Mouse (Mus musculus) midbrain, postnatal 0 days (tissue): ENCODE data around the gene Alg14. TPM values are rescaled to one million over a fixed set of nuclear protein-coding genes. Genes with fewer than 3 reads are reported as not detected.

Experiments used
- ATAC-seq: fragments of 200-750 bp; cut with Nextera tagmentation; 2 replicates; pipeline ENCODE4 v1.8.0; 2017; ENCODE audit warnings: moderate number of reproducible peaks, mild to moderate bottlenecking, moderate TSS enrichment, moderate library complexity; ENCODE audit not compliant: low FRiP score
- DNase-seq: peaks from one replicate; pipeline ENCODE4 v3.0.0-alpha.2; 2015; ENCODE audit warnings: low spot score
- H3K27ac ChIP-seq: fragments of 300-500 bp; sonication (generic); 2 replicates; pipeline ENCODE4 v1.5.1; 2014; ENCODE audit warnings: low read depth, mild to moderate bottlenecking, low read length, mixed read lengths
- H3K27me3 ChIP-seq: fragments of 300-500 bp; sonication (generic); 2 replicates; pipeline ENCODE4 v1.6.1; 2014; ENCODE audit warnings: low read length, control low read depth, mixed read lengths; ENCODE audit not compliant: insufficient read depth
- H3K36me3 ChIP-seq: fragments of 300-500 bp; sonication (generic); 2 replicates; pipeline ENCODE4 v1.6.1; 2014; ENCODE audit warnings: low read length, control low read depth, mixed read lengths; ENCODE audit not compliant: insufficient read depth
- H3K4me1 ChIP-seq: fragments of 300-500 bp; sonication (generic); 2 replicates; pipeline ENCODE4 v1.6.1; 2014; ENCODE audit warnings: mild to moderate bottlenecking, control low read depth, antibody characterized with exemption, low read length, mixed read lengths; ENCODE audit not compliant: insufficient read depth
- H3K4me2 ChIP-seq: fragments of 300-500 bp; sonication (generic); 2 replicates; pipeline ENCODE4 v1.6.1; 2014; ENCODE audit warnings: low read depth, mild to moderate bottlenecking, low read length, mixed read lengths; ENCODE audit not compliant: poor library complexity, severe bottlenecking
- H3K4me3 ChIP-seq: fragments of 300-500 bp; sonication (generic); 2 replicates; pipeline ENCODE4 v1.5.1; 2014; ENCODE audit warnings: low read depth, mild to moderate bottlenecking, low read length, moderate library complexity
- H3K9ac ChIP-seq: fragments of 300-500 bp; sonication (generic); replicated peaks from 2 replicates; pipeline ENCODE4 v1.6.1; 2014; ENCODE audit warnings: mild to moderate bottlenecking, low read length, moderate library complexity, mixed read lengths; ENCODE audit not compliant: poor library complexity, severe bottlenecking
- H3K9me3 ChIP-seq: fragments of 300-500 bp; sonication (generic); 2 replicates; pipeline ENCODE4 v1.6.1; 2016; ENCODE audit warnings: low read length, control low read depth
- CTCF ChIP-seq: IDR thresholded peaks from 2 replicates; pipeline ENCODE4 v1.5.1; 2016; ENCODE audit warnings: antibody characterized with exemption, mild to moderate bottlenecking
- WGBS: fragments of 180-500 bp; shearing (Covaris S2); extraction: QIAGEN DNeasy Blood & Tissue Kit; methylation state at CpG from one replicate; pipeline ENCODE4 v1.1.7; 2014; 5-methylcytosine and 5-hydroxymethylcytosine counted together
- polyA plus RNA-seq: library from polyadenylated mRNA; unstranded; fragments of >200 nt; fragmentation: Nextera tagmentation; extraction: Ambion mirVana; gene quantifications from 2 replicates; pipeline ENCODE4 v1.2.1, GENCODE M21; 2015
- total RNA-seq: library from RNA; depleted of rRNA; stranded (reverse); fragments of >200 nt; gene quantifications from 2 replicates; pipeline ENCODE4 v1.2.3, GENCODE M21; 2014

Alg14 gene
- total and polyA plus RNA-seq, 2 experiments from 2014 or later, result 18.8 to 26.0 TPM

DNA sequence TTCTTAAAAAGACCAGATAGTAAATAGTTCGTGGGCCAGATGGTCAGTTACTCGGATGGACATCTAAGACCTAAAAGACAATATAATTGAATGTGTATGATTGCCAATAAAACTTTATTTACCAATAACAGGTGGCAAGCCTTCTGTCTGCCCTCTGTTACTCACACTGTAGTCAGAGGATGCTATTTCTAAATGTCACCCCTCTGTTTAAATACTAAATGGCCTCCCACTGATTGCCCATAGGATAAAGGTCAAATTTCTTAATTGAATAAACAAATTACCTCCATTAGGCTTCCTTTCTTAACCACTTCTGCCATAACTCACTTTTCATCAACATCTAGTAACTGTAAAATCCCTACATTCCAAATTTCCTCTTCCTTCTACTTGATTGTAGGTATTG, 19.0 kb upstream of the Alg14 start:
- Histone ChIP-seq H3K4me2 (no peak overlapping the region), H3K4me3 (no peak overlapping the region), H3K27ac (no peak overlapping the region), H3K27me3 (no peaks in the 10 kb centered on the region), H3K9me3 (no peaks in the 10 kb centered on the region), H3K36me3 (no peaks in the 10 kb centered on the region), H3K9ac (no peak overlapping the region), H3K4me1 (no peaks in the 10 kb centered on the region)
- 78% methylated on average over 2 of the region's 2 CpGs for WGBS
- TF ChIP-seq CTCF, result no peak
- ATAC-seq (no peak), DNase-seq (no peak)

DNA sequence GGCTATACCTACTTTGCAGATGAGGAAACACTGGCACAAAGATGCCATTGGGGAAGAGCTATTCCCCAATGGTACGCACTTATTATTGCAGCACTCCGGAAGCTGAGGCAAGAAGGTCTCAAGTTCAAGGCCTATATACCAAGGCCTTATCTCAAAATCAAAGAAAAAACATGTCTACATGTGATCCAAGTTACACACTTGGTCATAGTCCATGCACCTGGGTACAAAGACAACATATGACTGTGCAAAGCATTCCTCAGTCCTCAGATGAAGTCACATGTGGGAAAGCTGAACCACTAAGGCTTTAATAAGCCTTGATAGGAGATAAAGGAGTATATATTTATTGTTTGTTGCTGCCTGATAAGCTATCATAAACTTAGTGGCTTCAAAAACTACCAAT, 17.6 kb upstream of the Alg14 start:
- no peaks in the 10 kb centered on the region for H3K4me1 ChIP-seq
- H3K4me3 ChIP-seq, result no peak overlapping the region
- H3K36me3 ChIP-seq, result no peaks in the 10 kb centered on the region
- TF ChIP-seq CTCF, result no peak
- WGBS, result 97% methylated on average over 2 of the region's 2 CpGs
- no peak overlapping the region for H3K4me2 ChIP-seq
- no peak overlapping the region for H3K9ac ChIP-seq
- H3K9me3 ChIP-seq, result no peaks in the 10 kb centered on the region
- no peak overlapping the region for H3K27ac ChIP-seq
- H3K27me3 ChIP-seq, result no peaks in the 10 kb centered on the region
- ATAC-seq (no peak), DNase-seq (no peak)

DNA sequence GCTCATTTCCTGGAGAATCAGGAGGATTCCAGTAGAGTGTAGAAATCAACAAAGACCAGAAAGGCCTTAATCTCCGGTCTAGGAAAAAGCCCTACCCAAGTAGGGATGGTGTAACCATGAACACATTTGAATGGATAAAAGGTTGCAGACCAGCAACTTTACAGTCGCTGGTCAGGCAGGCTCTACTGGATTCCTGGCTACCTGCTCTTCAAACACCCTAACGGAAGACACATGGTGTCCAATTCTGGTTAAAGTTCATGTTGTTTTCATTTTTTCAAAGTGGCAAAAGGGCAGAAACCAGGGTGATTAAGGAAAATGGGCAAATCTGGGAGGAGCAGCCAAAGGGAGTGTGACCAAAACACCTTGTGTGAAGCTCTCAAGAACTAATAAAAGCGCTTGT, 14.6 kb upstream of the Alg14 start:
- ATAC-seq (no peak), DNase-seq (no peak)
- Histone ChIP-seq H3K4me2 (no peak overlapping the region), H3K27ac (no peak overlapping the region), H3K36me3 (no peaks in the 10 kb centered on the region), H3K27me3 (no peaks in the 10 kb centered on the region), H3K9ac (no peak overlapping the region), H3K4me1 (no peaks in the 10 kb centered on the region), H3K4me3 (no peak overlapping the region), H3K9me3 (no peaks in the 10 kb centered on the region)
- WGBS, result 90% methylated on average over 4 of the region's 4 CpGs
- no peak for TF ChIP-seq CTCF

DNA sequence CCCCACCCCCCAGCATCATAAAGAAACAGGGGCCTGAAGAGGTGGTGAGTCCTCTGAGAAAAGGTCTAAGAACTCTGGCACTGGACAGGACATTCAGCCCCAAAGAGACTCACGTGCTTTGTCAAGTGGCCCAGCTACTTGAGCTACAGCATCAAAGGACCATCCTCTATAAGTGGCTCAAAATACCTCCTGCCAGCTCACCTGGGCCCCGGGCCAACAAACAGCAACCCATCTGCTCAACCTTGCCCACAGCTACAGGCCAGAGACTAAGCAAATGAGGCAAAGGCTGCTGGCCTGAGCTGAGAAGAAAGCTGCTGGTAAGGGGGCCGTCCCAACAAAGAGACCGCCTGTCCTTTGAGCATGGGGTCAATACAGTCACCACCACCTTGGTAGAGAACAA, 14.0 kb upstream of the Alg14 start:
- ATAC-seq, result no peak
- Histone ChIP-seq H3K4me3 (no peak overlapping the region), H3K4me2 (no peak overlapping the region), H3K9ac (no peak overlapping the region), H3K4me1 (no peaks in the 10 kb centered on the region), H3K9me3 (no peaks in the 10 kb centered on the region), H3K27ac (no peak overlapping the region), H3K36me3 (no peaks in the 10 kb centered on the region), H3K27me3 (no peaks in the 10 kb centered on the region)
- no peak for TF ChIP-seq CTCF
- 89% methylated on average over 4 of the region's 4 CpGs for WGBS
- peak; percentile 62 for DNase-seq

DNA sequence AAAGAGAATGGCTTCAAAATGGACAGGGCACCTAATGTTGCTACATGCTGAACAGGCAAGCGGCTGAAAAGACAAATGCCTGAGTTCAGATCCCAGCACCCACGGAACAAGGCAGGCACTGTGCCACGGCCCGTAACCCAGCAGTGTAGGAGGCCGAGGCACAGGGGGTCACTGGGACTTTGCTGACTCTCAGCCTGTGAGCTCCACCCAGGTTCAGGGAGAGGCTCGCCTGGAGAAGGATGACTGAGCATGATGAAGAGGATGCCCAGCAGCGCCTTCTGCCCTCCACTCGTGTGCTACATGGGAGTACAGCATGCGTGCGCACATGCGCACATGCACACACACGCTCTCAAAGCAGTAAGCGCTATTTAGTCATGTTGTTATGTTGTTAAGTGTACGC, 11.9 kb upstream of the Alg14 start:
- Histone ChIP-seq H3K4me1 (no peaks in the 10 kb centered on the region), H3K4me2 (no peak overlapping the region), H3K27me3 (no peaks in the 10 kb centered on the region), H3K36me3 (no peaks in the 10 kb centered on the region), H3K9ac (no peak overlapping the region), H3K27ac (no peak overlapping the region), H3K4me3 (no peak overlapping the region), H3K9me3 (no peaks in the 10 kb centered on the region)
- ATAC-seq, result no peak
- 89% methylated on average over 14 of the region's 14 CpGs for WGBS
- TF ChIP-seq CTCF, result no peak
- DNase-seq, result no peak

DNA sequence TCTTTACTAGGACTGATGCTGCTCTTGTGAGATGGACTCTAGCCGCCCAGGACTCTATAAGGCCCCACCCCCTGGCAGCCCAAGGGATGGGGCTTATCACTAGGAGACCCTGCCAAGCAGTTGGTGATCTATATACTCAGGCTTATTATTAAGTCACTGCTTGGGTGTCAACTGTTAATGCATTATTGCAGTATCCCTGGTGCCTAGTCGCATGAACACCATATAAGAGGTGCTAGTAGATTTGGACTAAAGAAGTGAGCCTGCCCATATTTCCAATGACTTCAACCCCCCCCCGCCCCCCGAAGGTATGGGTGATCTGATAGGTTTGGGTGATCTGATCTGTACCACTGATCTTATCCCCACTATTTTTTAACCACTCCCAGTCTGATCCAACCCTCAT, 8.6 kb upstream of the Alg14 start, which contains the start of gene Tmem56:
Tmem56 (minus strand) TSS at position 101 of the 400 bp plus-strand sequence.
- Histone ChIP-seq H3K27me3 (no peaks in the 10 kb centered on the region), H3K4me3 (no peak within 1 kb of the TSS), H3K27ac (no peak within 1 kb of the TSS), H3K9ac (no peak within 1 kb of the TSS), H3K4me1 (no peaks in the 10 kb centered on the region), H3K36me3 (no peaks in the 10 kb centered on the region), H3K9me3 (no peaks in the 10 kb centered on the region), H3K4me2 (no peak within 1 kb of the TSS)
- TF ChIP-seq CTCF, result no peak
- DNase-seq (no peak), ATAC-seq (no peak)
- 85% methylated on average over 4 of the region's 4 CpGs for WGBS
